Comparison of ENCODE assay signal across 24 mouse cellular contexts in genomic region chr19:23306671-23307070, GRCm38 (mm10). TPM values are rescaled to one million over a fixed set of nuclear protein-coding genes. Genes with fewer than 3 reads are reported as not detected.
A peak's percentile ranks its signal among the peaks of the same experiment; 100 is the strongest.
DNase-seq lines count a peak whose midpoint lies in the region; TF ChIP-seq lines count a peak whose summit lies in the region.
"Had no signal": no experiment of that assay in that cellular context is flagged by ENCODE, and none has a peak within 500 bp of the region (broad histone marks: within the 10 kb centered on the region; RNA-seq: fewer than 3 reads in every experiment).

No protein-coding gene starts in this region.

- H3K27ac ChIP-seq in left cerebral cortex, adult 2 months, result no peak overlapping the region
- H3K27ac ChIP-seq: embryonic facial prominence, embryonic 12.5 days; embryonic facial prominence, embryonic 15.5 days; forebrain, embryonic 15.5 days; heart, embryonic 15.5 days; hindbrain, embryonic 14.5 days; hindbrain, postnatal 0 days had no signal

- peak; percentile 74 for DNase-seq in cerebellum, adult 11-12 months
- DNase-seq in cerebellum, postnatal 4 days (ENCODE audit: low spot score in 2 of 2), result no peak
- DNase-seq in cerebellum, adult 8-10 months, result peak; percentile 57
- DNase-seq in cerebellum, postnatal 10 days, result peak; percentile 51 to 64
- DNase-seq in cerebellum, postnatal 36 days, result peak; percentile 61 to 76
- DNase-seq in heart, postnatal 36 days, result no peak
- DNase-seq in Muller cell, postnatal 12 days (ENCODE audit: inconsistent ontology term), result no peak
- DNase-seq in left cerebral cortex, adult 2 months (ENCODE audit: extremely low spot score in 1 of 2, low spot score in 2 of 2), result no peak
- DNase-seq: adrenal gland, adult 8-10 months; adrenal gland, postnatal 25 days; B cell, adult 2 months; gastrocnemius, postnatal 10 days; heart, adult 11 months; heart, postnatal 10 days; heart, postnatal 4 days; kidney, adult 18-20 months; kidney, adult 9 months had no signal

- no peak for TF ChIP-seq CTCF in left cerebral cortex, adult 2 months (IDR thresholded peaks at IDR 0.05)

- no peak overlapping the region for H3K4me3 ChIP-seq in left cerebral cortex, adult 2 months
- H3K4me3 ChIP-seq: embryonic facial prominence, embryonic 12.5 days; embryonic facial prominence, embryonic 15.5 days; forebrain, embryonic 15.5 days; heart, embryonic 12.5 days; heart, embryonic 15.5 days had no signal

- intact Hi-C loops in heart, postnatal 36 days (cut with DNase I), result no loop called here
- intact Hi-C loops in left cerebral cortex, adult 2 months (cut with DNase I), result no loop called here

RNA-seq across cellular contexts. Expression of gene Smc5, which starts 33.0 kb away (rescaled TPM):
- 10 to 100 TPM; 19.6 to 22.7 TPM for total RNA-seq in heart, postnatal 36 days (2021)
- total RNA-seq in left cerebral cortex, adult 2 months (2021), result 10 to 100 TPM; 37.1 to 40.0 TPM

Comparison
In these comparisons a context has a peak if more than half of its experiments do, and no peak if none do; other contexts are left out.
1. DNase-seq: peak in cerebellum, adult 11-12 months (single experiment), cerebellum, adult 8-10 months (single experiment), cerebellum, postnatal 10 days (2 of 2) and cerebellum, postnatal 36 days (2 of 2); none in cerebellum, postnatal 4 days (0 of 2), heart, postnatal 36 days (0 of 2), Muller cell, postnatal 12 days (single experiment) and left cerebral cortex, adult 2 months (0 of 2).